Mouse (Mus musculus) small intestine, adult 2 months (tissue): ENCODE measurements around the gene C2cd4a.

Experiments used
- CTCF ChIP-seq: fragments of 200-500 bp; IDR thresholded peaks from 2 replicates; pipeline ENCODE4 v1.5.1; 2012; ENCODE audit warnings: low read depth, mild to moderate bottlenecking, control low read depth, inconsistent platforms, low read length, moderate library complexity, mixed read lengths; ENCODE audit not compliant: insufficient replicate concordance, insufficient read length; ENCODE audit errors: extremely low read depth
- POLR2A ChIP-seq: fragments of 200-500 bp; IDR thresholded peaks from 2 replicates; pipeline ENCODE4 v1.6.1; 2012; ENCODE audit warnings: low read depth, mild to moderate bottlenecking, control low read depth, inconsistent platforms, low read length, moderate library complexity

GRCm38 (mm10) chr9:67845648-67846047, 13.5 kb upstream of the C2cd4a start:
- TF ChIP-seq POLR2A: no peak
- no peak for TF ChIP-seq CTCF
